In the genomic region with DNA sequence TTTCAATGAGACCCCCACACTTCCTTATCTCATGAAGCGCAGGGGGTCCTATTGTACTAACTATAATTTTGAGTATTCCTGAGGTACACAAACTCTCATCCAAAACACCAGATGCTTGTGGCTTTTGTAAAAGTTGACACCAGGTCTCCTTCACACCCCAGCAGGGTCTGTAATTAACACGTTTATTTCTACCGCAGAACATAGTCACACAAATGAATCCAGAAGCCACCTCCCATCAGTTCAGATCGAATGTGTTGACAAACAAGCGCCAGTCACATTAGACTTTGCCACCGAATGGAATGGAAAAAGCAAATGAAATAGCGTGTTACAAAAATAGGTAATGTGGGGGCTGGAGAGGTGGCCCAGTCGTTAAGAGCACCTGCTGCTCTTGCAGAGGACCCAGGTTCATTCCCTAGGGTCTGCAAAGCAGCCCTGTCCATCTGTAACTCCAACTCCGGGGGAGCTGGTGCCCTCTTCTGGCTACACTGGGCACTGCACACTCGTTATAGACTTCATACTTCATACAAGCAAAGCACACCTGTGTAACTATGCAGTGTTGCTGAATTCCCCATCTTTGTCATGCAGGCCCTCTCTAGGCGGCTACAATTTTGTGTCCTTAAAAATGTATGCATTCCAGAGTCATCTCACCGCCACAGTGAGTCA, we compare ENCODE assay signal across 11 mouse cellular contexts. TPM values are rescaled to one million over a fixed set of nuclear protein-coding genes. Genes with fewer than 3 reads are reported as not detected.
DNase-seq lines count a peak whose midpoint lies in the region; ATAC-seq and TF ChIP-seq lines count a peak whose summit lies in the region.
"Had no signal": no experiment of that assay in that cellular context is flagged by ENCODE, and none has a peak within 500 bp of the region (broad histone marks: within the 10 kb centered on the region; RNA-seq: fewer than 3 reads in every experiment).

No protein-coding gene starts in this region.

- no peak overlapping the region for H3K4me3 ChIP-seq in left cerebral cortex, adult 2 months
- H3K4me3 ChIP-seq: heart, embryonic 15.5 days; liver, embryonic 15.5 days had no signal

- no peak overlapping the region for H3K27ac ChIP-seq in left cerebral cortex, adult 2 months
- H3K27ac ChIP-seq: heart, embryonic 15.5 days; liver, embryonic 15.5 days had no signal

- peak; percentile 47 for TF ChIP-seq CTCF in left cerebral cortex, adult 2 months (IDR thresholded peaks at IDR 0.05)

- ATAC-seq in activated CD4-positive, CD25-positive, alpha-beta regulatory T cell, adult 4 months, result no peak

- intact Hi-C loops in left cerebral cortex, adult 2 months (cut with DNase I), result no loop called here

- peak; percentile 38 for DNase-seq in embryo, embryonic 10.5 days (ENCODE audit: low spot score)
- DNase-seq in embryo, embryonic 11 days, result no peak
- no peak for DNase-seq in left cerebral cortex, adult 2 months (ENCODE audit: extremely low spot score in 1 of 2, low spot score in 2 of 2)
- DNase-seq in left cerebral cortex, adult 11 months (ENCODE audit: low spot score), result no peak
- DNase-seq in R1 (ENCODE audit: low read depth, low spot score), result peak; percentile 68
- DNase-seq in lung, postnatal 36 days, result peak; percentile 32
- no peak for DNase-seq in gastrocnemius, adult 8-10 months (ENCODE audit: low spot score in 2 of 2)
- DNase-seq: cerebellum, adult 11-12 months had no signal

RNA-seq across cellular contexts. Expression of a gene that starts 3.9 kb away (rescaled TPM):
- 10 to 100 TPM; 31.6 to 35.3 TPM for total RNA-seq in left cerebral cortex, adult 2 months (2021)
- 1 to 10 TPM; 2.4 to 3.9 (median 3.4) TPM for total RNA-seq in gastrocnemius, adult 8-10 months (2022)
- polyA plus RNA-seq in activated CD4-positive, CD25-positive, alpha-beta regulatory T cell, adult 4 months (2017; shearing (Covaris generic)), result under 1 TPM; 0.30 to 0.46 TPM

Comparison
In these comparisons a context has a peak if more than half of its experiments do, and no peak if none do; other contexts are left out.
1. DNase-seq: peak in embryo, embryonic 10.5 days (single experiment), R1 (single experiment) and lung, postnatal 36 days (single experiment); none in embryo, embryonic 11 days (single experiment), left cerebral cortex, adult 2 months (0 of 2), left cerebral cortex, adult 11 months (single experiment) and gastrocnemius, adult 8-10 months (0 of 2).
2. RNA of a gene that starts 3.9 kb away (total RNA-seq): 31.6 to 35.3 TPM in left cerebral cortex, adult 2 months; 2.4 to 3.9 TPM in gastrocnemius, adult 8-10 months; every median in the first group is over 4 times any median in the second.